Mouse (Mus musculus): ENCODE data around the gene Tbc1d10a.

DNA sequence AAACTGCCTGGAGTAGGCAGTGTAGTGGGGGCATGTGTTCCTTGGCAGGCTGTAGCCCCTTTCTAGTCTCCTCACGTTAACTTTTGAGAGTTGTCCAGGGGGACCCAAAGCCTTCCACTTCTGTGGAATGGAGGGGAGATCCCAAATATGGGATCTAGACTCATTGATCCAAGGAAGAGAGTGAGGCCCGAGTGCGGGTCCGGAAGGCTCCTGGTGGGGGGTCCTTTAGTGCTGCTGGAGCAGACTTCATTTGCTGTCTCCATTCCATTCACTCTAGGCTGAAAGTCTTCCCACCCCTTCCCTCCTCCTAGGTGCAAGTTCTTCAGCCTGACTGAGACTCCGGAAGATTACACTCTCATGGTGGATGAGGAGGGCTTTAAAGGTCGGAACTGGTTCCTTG lies 32.0 kb downstream of the Tbc1d10a start:
- TF ChIP-seq CTCF (conservative IDR thresholded peaks at IDR 0.05; ENCODE audit: low read length) (no peak), POU5F1 (IDR thresholded peaks at IDR 0.05; ENCODE audit: borderline replicate concordance, low read length) (no peak), NANOG (IDR thresholded peaks at IDR 0.05; ENCODE audit: borderline replicate concordance, low read length) (no peak)
